Mouse (Mus musculus): Measurements from ENCODE around the gene S1pr5.
"Not testable (repeated sequence)": the region's sequence is repeated elsewhere in the genome, so short reads cannot be mapped to it uniquely, and the experiment has no call there.

S1pr5 gene

DNA sequence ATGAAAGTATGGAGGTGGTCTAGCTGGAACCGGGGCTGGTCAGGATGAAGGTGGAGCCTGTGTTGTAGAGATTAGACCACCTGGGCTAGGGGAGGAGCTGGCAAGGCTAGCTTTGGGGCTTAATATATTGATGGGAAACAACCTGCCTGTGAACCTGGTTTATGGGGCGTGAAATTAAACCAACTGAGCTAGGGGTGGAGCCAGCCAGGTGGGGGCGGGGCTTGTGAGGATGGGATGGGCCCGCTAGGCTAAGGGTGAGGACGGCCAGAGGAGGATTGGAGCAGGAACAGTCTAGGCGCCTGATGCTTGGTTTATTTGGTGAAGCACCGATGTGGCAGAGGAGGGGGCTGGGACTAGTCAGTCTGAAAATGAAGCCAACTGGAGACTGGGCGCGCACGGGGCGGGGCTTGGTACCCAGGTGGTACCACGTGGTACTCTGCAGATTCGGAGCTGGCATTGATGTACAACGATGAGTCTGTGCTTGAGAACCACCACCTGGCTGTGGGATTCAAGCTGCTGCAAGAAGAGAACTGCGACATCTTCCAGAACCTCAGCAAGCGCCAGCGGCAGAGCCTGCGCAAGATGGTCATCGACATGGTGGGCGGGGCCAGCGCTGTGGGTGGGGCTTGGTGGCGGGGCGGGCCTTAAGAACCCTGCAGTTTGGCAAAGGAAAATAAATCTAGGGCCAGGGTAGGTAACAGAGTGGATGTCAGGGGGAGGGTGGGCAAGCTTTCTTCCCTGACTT, 43.5 kb downstream of the S1pr5 start:
- no peak for DNase-seq

DNA sequence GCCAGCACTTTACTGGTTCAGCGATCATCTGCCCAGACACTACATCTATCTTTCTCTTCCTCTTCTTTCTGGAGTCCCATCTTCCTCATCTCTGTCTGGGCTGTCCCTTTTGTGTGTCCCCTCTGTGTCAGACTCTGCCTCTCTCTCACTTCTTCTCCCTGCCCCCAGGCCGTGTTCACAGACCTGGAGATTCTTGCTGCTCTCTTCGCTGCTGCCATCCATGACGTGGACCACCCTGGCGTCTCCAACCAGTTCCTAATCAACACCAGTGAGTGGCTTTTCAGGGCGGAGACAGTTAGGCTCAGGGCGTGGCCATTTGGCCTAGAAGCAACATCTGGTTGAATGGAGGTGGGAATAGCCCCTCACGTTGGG, 44.1 kb downstream of the S1pr5 start:
- no peak for DNase-seq

DNA sequence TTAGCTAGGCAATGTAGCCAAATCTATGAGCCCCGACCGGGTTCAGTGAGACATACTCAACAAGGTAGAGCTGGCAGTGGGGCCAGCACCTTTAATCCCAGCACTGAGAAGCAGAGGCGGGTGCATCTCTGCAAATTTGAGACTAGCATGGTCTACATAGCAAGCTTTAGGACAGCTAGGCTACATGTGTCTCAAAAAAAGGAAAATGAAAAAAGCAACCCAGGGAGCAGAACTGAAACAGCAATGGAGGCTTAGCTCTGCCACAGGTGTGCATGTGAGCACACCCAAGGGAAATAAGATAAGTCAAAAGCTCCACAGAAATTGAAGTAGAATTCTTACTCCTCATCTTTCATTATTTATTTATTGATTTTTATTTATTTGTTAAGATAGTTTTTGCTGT, 49.3 kb downstream of the S1pr5 start:
- DNase-seq, result no peak

DNA sequence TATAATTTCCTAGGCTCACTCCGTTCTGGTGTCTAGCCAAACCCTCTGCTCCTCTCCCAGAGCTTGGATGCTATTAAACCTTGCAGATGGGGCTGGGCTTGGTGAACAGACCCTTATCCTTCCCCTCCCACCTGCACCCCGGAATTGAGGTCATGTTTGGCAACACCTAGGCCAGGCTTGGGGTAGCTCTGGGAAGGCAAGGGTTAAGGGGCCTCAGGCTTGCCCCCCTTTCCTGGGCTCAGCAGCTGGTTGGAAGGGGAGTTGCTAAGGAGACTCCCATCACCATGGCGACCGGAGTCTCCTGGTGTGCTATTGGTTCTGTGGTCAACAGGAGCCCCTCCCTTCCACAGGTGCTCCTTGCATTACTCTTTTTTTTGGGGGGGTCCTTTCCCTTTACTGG, 50.3 kb downstream of the S1pr5 start:
- DNase-seq, result peak in 1 of 2 experiments; percentile 60

- peak; percentile 75 to 85 for DNase-seq
Measured at GRCm38 (mm10) chr9:21196521-21197433, 51.5 kb downstream of the S1pr5 start.

GRCm38 (mm10) chr9:21195736-21196505, 52.3 kb downstream of the S1pr5 start:
- DNase-seq, result not testable (repeated sequence)

- DNase-seq, result no peak
Measured at GRCm38 (mm10) chr9:21194787-21195493, 53.3 kb downstream of the S1pr5 start.

GRCm38 (mm10) chr9:21193786-21194185, 54.5 kb downstream of the S1pr5 start:
- no peak for DNase-seq
